Mouse (Mus musculus) midbrain, embryonic 12.5 days (tissue): ENCODE measurements around the gene Qsox2. TPM values are rescaled to one million over a fixed set of nuclear protein-coding genes. Genes with fewer than 3 reads are reported as not detected.

ENCODE experiments used
- ATAC-seq: fragments of 200-750 bp; cut with Nextera tagmentation; 2 replicates; pipeline ENCODE4 v1.8.0; 2017; ENCODE audit warnings: low read depth, moderate TSS enrichment, moderate library complexity; ENCODE audit not compliant: low FRiP score
- H3K27ac ChIP-seq: fragments of 300-500 bp; sonication (generic); replicated peaks from 2 replicates; pipeline ENCODE4 v1.5.1; 2016; ENCODE audit warnings: mild to moderate bottlenecking
- H3K27me3 ChIP-seq: fragments of 300-500 bp; sonication (generic); 2 replicates; pipeline ENCODE4 v1.6.1; 2016; ENCODE audit warnings: mild to moderate bottlenecking
- H3K36me3 ChIP-seq: fragments of 300-500 bp; sonication (generic); 2 replicates; pipeline ENCODE4 v1.6.1; 2016
- H3K4me1 ChIP-seq: fragments of 300-500 bp; sonication (generic); 2 replicates; pipeline ENCODE4 v1.6.1; 2016
- H3K4me2 ChIP-seq: fragments of 300-500 bp; sonication (generic); replicated peaks from 2 replicates; pipeline ENCODE4 v1.6.1; 2016; ENCODE audit warnings: mild to moderate bottlenecking, moderate library complexity
- H3K4me3 ChIP-seq: fragments of 300-500 bp; sonication (generic); 2 replicates; pipeline ENCODE4 v1.5.1; 2016; ENCODE audit warnings: mild to moderate bottlenecking
- H3K9ac ChIP-seq: fragments of 300-500 bp; sonication (generic); replicated peaks from 2 replicates; pipeline ENCODE4 v1.6.1; 2016; ENCODE audit warnings: mild to moderate bottlenecking, moderate library complexity
- H3K9me3 ChIP-seq: fragments of 300-500 bp; sonication (generic); 2 replicates; pipeline ENCODE4 v1.6.1; 2016; ENCODE audit warnings: mild to moderate bottlenecking
- WGBS: fragments of 180-500 bp; shearing (Covaris S2); methylation state at CpG from one replicate; pipeline ENCODE4 v1.1.7; 2016; 5-methylcytosine and 5-hydroxymethylcytosine counted together
- polyA plus RNA-seq: library from polyadenylated mRNA; unstranded; fragments of >200 nt; fragmentation: Nextera tagmentation; extraction: Ambion mirVana; gene quantifications from 2 replicates; pipeline ENCODE4 v1.2.1, GENCODE M21; 2016

Gene Qsox2
- polyA plus RNA-seq, 1 experiment from 2014 or later, result 22.2 TPM

DNA sequence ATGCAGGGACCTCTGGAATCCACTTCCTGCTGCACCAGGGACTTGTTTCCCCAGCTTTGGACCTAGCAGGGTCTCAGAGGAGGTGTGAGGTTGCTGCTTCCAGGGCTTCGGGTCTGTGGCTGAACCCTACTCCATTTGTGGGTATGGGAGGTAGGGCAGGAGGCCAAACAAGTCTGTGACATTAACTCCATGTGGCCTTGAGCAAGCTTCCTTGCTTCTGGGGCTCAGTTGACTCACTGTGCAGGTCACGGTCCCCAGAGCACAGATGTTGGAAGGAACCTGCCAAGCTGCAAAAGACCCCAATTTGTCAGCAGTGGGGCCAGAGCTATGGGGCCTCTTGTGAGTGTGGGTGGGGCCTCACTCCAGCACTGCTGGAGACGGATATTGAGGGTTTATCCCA is 53.0 kb downstream of the Qsox2 start:
- no peaks in the 10 kb centered on the region for H3K9me3 ChIP-seq
- H3K27me3 ChIP-seq, result peaks cover 21% of the 10 kb centered on the region
- no peak for ATAC-seq
- H3K9ac ChIP-seq, result no peak overlapping the region
- H3K36me3 ChIP-seq, result no peaks in the 10 kb centered on the region
- H3K4me3 ChIP-seq, result no peak overlapping the region
- WGBS, result 57% methylated on average over 3 of the region's 3 CpGs
- H3K4me1 ChIP-seq, result no peaks in the 10 kb centered on the region
- H3K27ac ChIP-seq, result no peak overlapping the region
- H3K4me2 ChIP-seq, result no peak overlapping the region

GRCm38 (mm10) chr2:26182646-26183045 is 54.7 kb downstream of the Qsox2 start:
- no peaks in the 10 kb centered on the region for H3K4me1 ChIP-seq
- no peak overlapping the region for H3K27ac ChIP-seq
- no peak overlapping the region for H3K4me3 ChIP-seq
- no peak overlapping the region for H3K4me2 ChIP-seq
- WGBS, result 18% methylated on average over 6 of the region's 6 CpGs
- no peak overlapping the region for H3K9ac ChIP-seq
- peaks cover 17% of the 10 kb centered on the region for H3K27me3 ChIP-seq
- no peaks in the 10 kb centered on the region for H3K9me3 ChIP-seq
- no peaks in the 10 kb centered on the region for H3K36me3 ChIP-seq
- ATAC-seq, result no peak; the same call in 1 of the 2 replicates

- no peak for ATAC-seq
- Histone ChIP-seq H3K27me3 (no peaks in the 10 kb centered on the region), H3K9ac (no peak overlapping the region), H3K4me2 (no peak overlapping the region), H3K9me3 (no peaks in the 10 kb centered on the region), H3K4me3 (no peak overlapping the region), H3K4me1 (no peaks in the 10 kb centered on the region; the same call in 1 of the 2 replicates), H3K27ac (no peak overlapping the region), H3K36me3 (no peaks in the 10 kb centered on the region)
- 57% methylated on average over 2 of the region's 2 CpGs for WGBS
Measured at GRCm38 (mm10) chr2:26177189-26177588, 60.1 kb downstream of the Qsox2 start.

- Histone ChIP-seq H3K4me1 (no peaks in the 10 kb centered on the region; the same call in 1 of the 2 replicates), H3K4me3 (no peak overlapping the region), H3K27ac (no peak overlapping the region), H3K9ac (no peak overlapping the region), H3K27me3 (no peaks in the 10 kb centered on the region; the same call in 1 of the 2 replicates), H3K4me2 (no peak overlapping the region), H3K9me3 (no peaks in the 10 kb centered on the region), H3K36me3 (no peaks in the 10 kb centered on the region)
- no peak for ATAC-seq
- 56% methylated on average over 5 of the region's 5 CpGs for WGBS
Measured at GRCm38 (mm10) chr2:26176731-26177130, 60.6 kb downstream of the Qsox2 start.

DNA sequence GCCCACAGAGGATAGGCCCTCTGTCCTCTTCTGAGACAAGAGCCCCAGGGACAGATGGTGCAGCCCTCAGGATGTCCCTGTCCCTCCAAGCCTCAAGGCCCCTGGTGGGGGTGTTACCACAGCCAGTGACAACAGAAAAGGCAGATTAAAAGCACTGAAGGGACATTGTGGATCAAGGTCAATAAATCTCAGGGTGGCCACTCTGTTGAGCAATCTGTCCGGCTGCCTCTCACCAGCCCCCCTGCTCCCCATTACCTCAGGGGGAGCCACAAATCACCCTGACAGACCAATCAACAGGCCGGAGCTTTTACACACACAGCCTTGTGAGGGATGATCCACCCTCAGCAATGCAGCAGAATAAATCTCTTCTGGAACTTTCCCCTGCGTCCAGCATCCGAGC is 62.1 kb downstream of the Qsox2 start:
- no peak overlapping the region for H3K27ac ChIP-seq
- H3K36me3 ChIP-seq, result no peaks in the 10 kb centered on the region
- WGBS, result 47% methylated on average over 4 of the region's 4 CpGs
- peaks cover 7% of the 10 kb centered on the region; the same call in 1 of the 2 replicates for H3K27me3 ChIP-seq
- no peak overlapping the region for H3K9ac ChIP-seq
- H3K9me3 ChIP-seq, result no peaks in the 10 kb centered on the region
- no peak overlapping the region for H3K4me3 ChIP-seq
- no peak overlapping the region for H3K4me2 ChIP-seq
- H3K4me1 ChIP-seq, result peaks cover 8% of the 10 kb centered on the region; the same call in 1 of the 2 replicates
- ATAC-seq, result no peak

- WGBS, result 89% methylated on average over 2 of the region's 2 CpGs
- H3K9ac ChIP-seq, result no peak overlapping the region
- H3K4me2 ChIP-seq, result no peak overlapping the region
- ATAC-seq, result no peak
- no peaks in the 10 kb centered on the region for H3K36me3 ChIP-seq
- H3K4me1 ChIP-seq, result peaks cover 24% of the 10 kb centered on the region
- no peak overlapping the region for H3K27ac ChIP-seq
- H3K4me3 ChIP-seq, result no peak overlapping the region
- H3K27me3 ChIP-seq, result peaks cover 9% of the 10 kb centered on the region; the same call in 1 of the 2 replicates
- H3K9me3 ChIP-seq, result no peaks in the 10 kb centered on the region
Measured at GRCm38 (mm10) chr2:26172166-26172565, 65.2 kb downstream of the Qsox2 start.

GRCm38 (mm10) chr2:26170376-26170775 is 66.9 kb downstream of the Qsox2 start:
- Histone ChIP-seq H3K9me3 (no peaks in the 10 kb centered on the region), H3K4me3 (no peak overlapping the region), H3K27ac (no peak overlapping the region), H3K4me2 (no peak overlapping the region), H3K4me1 (peaks cover 24% of the 10 kb centered on the region), H3K36me3 (no peaks in the 10 kb centered on the region), H3K27me3 (peaks cover 9% of the 10 kb centered on the region; the same call in 1 of the 2 replicates), H3K9ac (no peak overlapping the region)
- no peak for ATAC-seq
- WGBS, result 66% methylated on average over 2 of the region's 2 CpGs

- Histone ChIP-seq H3K36me3 (no peaks in the 10 kb centered on the region), H3K4me1 (peaks cover 24% of the 10 kb centered on the region), H3K27ac (no peak overlapping the region), H3K4me3 (no peak overlapping the region), H3K27me3 (peaks cover 9% of the 10 kb centered on the region; the same call in 1 of the 2 replicates), H3K4me2 (no peak overlapping the region), H3K9ac (no peak overlapping the region), H3K9me3 (no peaks in the 10 kb centered on the region)
- ATAC-seq, result no peak; the same call in 1 of the 2 replicates
- WGBS, result 30% methylated on average over 11 of the region's 11 CpGs
Measured at GRCm38 (mm10) chr2:26168843-26169579, 68.3 kb downstream of the Qsox2 start.

GRCm38 (mm10) chr2:26166890-26167289 is 70.4 kb downstream of the Qsox2 start:
- no peaks in the 10 kb centered on the region for H3K36me3 ChIP-seq
- no peak overlapping the region for H3K4me2 ChIP-seq
- H3K9me3 ChIP-seq, result no peaks in the 10 kb centered on the region
- no peak for ATAC-seq
- 93% methylated on average over 3 of the region's 3 CpGs for WGBS
- no peak overlapping the region for H3K9ac ChIP-seq
- peaks cover 9% of the 10 kb centered on the region; the same call in 1 of the 2 replicates for H3K27me3 ChIP-seq
- H3K4me3 ChIP-seq, result no peak overlapping the region
- H3K27ac ChIP-seq, result no peak overlapping the region
- H3K4me1 ChIP-seq, result peaks cover 24% of the 10 kb centered on the region

Other genes with a start within 250 kb of the Qsox2 start
- 91.9 and 93.3 TPM in 2 replicates for gene Ubac1, start 215.8 kb downstream of the Qsox2 start, polyA plus RNA-seq
- 8.7 and 11.1 TPM in 2 replicates for gene Nacc2, start 114.3 kb downstream of the Qsox2 start, polyA plus RNA-seq
- 0.10 and 0.13 TPM in 2 replicates for gene Lhx3, start 29.2 kb downstream of the Qsox2 start, polyA plus RNA-seq
- 0.08 and 0.12 TPM in 2 replicates for gene Ccdc187, start 57.0 kb upstream of the Qsox2 start, polyA plus RNA-seq
- 128 and 129 TPM in 2 replicates for gene Gpsm1, start 78.0 kb upstream of the Qsox2 start, polyA plus RNA-seq
- 34.4 and 35.2 TPM in 2 replicates for gene Dnlz, start 114.6 kb upstream of the Qsox2 start, polyA plus RNA-seq
- 2.0 and 2.1 TPM in 2 replicates for gene Card9, start 123.4 kb upstream of the Qsox2 start, polyA plus RNA-seq
- 36.9 and 41.5 TPM in 2 replicates for gene Snapc4, start 143.1 kb upstream of the Qsox2 start, polyA plus RNA-seq
- 169 and 170 TPM in 2 replicates for gene Entr1, start 151.8 kb upstream of the Qsox2 start, polyA plus RNA-seq
- gene Pmpca, start 151.8 kb upstream of the Qsox2 start, polyA plus RNA-seq, result 126 and 128 TPM in 2 replicates
- gene Inpp5e, start 171.7 kb upstream of the Qsox2 start, polyA plus RNA-seq, result 31.4 and 33.8 TPM in 2 replicates
- 29.3 and 33.3 TPM in 2 replicates for gene Sec16a, start 207.7 kb upstream of the Qsox2 start, polyA plus RNA-seq